Mouse (Mus musculus) hindbrain, embryonic 15.5 days (tissue): ENCODE results near the gene Pim1. TPM values are rescaled to one million over a fixed set of nuclear protein-coding genes. Genes with fewer than 3 reads are reported as not detected.

Experiments
- ATAC-seq: fragments of 200-750 bp; cut with Nextera tagmentation; 2 replicates; pipeline ENCODE4 v1.8.0; 2017; ENCODE audit warnings: low read depth, moderate number of reproducible peaks, moderate TSS enrichment; ENCODE audit not compliant: low FRiP score
- H3K27ac ChIP-seq: fragments of 300-500 bp; sonication (generic); replicated peaks from 2 replicates; pipeline ENCODE4 v1.5.1; 2015; ENCODE audit warnings: mild to moderate bottlenecking, inconsistent platforms
- H3K27me3 ChIP-seq: fragments of 300-500 bp; sonication (generic); 2 replicates; pipeline ENCODE4 v1.6.1; 2015; ENCODE audit warnings: control low read depth, inconsistent platforms
- H3K36me3 ChIP-seq: fragments of 300-500 bp; sonication (generic); 2 replicates; pipeline ENCODE4 v1.6.1; 2015; ENCODE audit warnings: control low read depth, inconsistent platforms
- H3K4me1 ChIP-seq: fragments of 300-500 bp; sonication (generic); replicated peaks from 2 replicates; pipeline ENCODE4 v1.6.1; 2015; ENCODE audit warnings: control low read depth, inconsistent platforms
- H3K4me2 ChIP-seq: fragments of 300-500 bp; sonication (generic); 2 replicates; pipeline ENCODE4 v1.6.1; 2015; ENCODE audit warnings: moderate library complexity, mild to moderate bottlenecking, inconsistent platforms
- H3K4me3 ChIP-seq: fragments of 300-500 bp; sonication (generic); 2 replicates; pipeline ENCODE4 v1.5.1; 2015; ENCODE audit warnings: mild to moderate bottlenecking, inconsistent platforms
- H3K9ac ChIP-seq: fragments of 300-500 bp; sonication (generic); 2 replicates; pipeline ENCODE4 v1.6.1; 2015; ENCODE audit warnings: inconsistent platforms
- H3K9me3 ChIP-seq: fragments of 300-500 bp; sonication (generic); 2 replicates; pipeline ENCODE4 v1.6.1; 2016; ENCODE audit warnings: control low read depth, inconsistent platforms
- WGBS: fragments of 180-500 bp; shearing (Covaris S2); methylation state at CpG from one replicate; pipeline ENCODE4 v1.1.7; 2015; 5-methylcytosine and 5-hydroxymethylcytosine counted together
- polyA plus RNA-seq: library from polyadenylated mRNA; unstranded; fragments of >200 nt; fragmentation: Nextera tagmentation; extraction: Ambion mirVana; gene quantifications from 2 replicates; pipeline ENCODE4 v1.2.1, GENCODE M21; 2015

Gene Pim1
- polyA plus RNA-seq, 1 experiment from 2014 or later, result 8.4 TPM

DNA sequence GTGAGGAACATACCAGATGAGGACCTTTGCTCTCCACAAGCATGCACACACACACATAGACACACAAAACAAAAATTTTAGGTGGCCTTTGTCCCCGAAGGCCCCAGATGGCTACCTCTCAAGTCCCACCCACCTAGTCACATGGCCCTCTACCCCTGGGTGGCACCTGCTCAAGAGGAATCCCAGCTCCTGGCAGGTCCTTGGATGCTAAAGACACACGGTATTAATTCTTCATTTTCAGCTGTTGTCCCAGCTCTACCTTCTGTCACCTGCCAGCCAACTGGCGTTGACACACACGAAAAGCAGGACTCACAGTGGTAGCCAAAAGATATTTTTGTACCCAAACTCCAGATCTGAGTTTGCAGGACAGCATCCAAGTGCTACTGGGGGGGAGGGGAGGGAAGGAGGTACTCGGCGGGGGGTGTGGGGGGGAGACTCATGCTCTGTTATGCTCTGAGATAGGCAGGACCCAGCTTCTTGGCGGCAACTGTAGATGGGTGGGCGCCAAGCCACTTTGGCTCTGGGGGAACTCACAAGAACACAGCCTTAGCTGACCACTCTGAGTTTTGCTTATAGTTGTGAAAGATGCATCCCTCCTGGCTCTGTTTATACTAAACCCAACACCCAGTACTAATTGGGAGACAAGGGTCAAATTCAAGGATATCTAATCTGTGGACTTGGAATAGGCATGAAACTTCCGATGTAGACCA, 35.0 kb upstream of the Pim1 start:
- Histone ChIP-seq H3K27me3 (no peaks in the 10 kb centered on the region), H3K4me3 (no peak overlapping the region), H3K9me3 (no peaks in the 10 kb centered on the region), H3K9ac (no peak overlapping the region), H3K4me2 (no peak overlapping the region), H3K4me1 (peaks cover 33% of the 10 kb centered on the region), H3K27ac (no peak overlapping the region), H3K36me3 (no peaks in the 10 kb centered on the region)
- 86% methylated on average over 9 of the region's 9 CpGs for WGBS
- no peak for ATAC-seq

DNA sequence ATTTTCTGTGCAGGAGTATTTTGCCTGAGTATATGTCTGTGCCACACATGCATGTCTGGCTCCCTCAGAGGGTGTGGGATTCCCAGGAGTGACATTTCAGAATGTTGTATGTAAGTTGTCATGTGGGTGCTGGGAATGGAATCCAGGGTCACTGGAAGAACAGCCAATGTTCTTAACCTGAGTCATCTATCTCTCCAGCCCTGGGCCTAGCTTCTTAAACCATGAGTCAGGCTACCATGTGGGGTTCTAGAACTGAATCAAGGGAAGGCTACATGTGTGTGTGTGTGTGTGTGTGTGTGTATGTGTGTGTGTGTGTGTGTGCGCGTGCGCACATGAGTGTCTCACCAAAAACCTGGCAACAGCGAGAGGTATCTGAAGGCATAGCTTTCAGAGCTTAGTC, 34.1 kb upstream of the Pim1 start:
- Histone ChIP-seq H3K9me3 (no peaks in the 10 kb centered on the region), H3K27ac (no peak overlapping the region), H3K9ac (no peak overlapping the region), H3K4me2 (no peak overlapping the region), H3K27me3 (no peaks in the 10 kb centered on the region), H3K4me1 (peaks cover 25% of the 10 kb centered on the region), H3K36me3 (no peaks in the 10 kb centered on the region), H3K4me3 (no peak overlapping the region)
- WGBS, result 100% methylated on average over 4 of the region's 4 CpGs
- ATAC-seq, result no peak

DNA sequence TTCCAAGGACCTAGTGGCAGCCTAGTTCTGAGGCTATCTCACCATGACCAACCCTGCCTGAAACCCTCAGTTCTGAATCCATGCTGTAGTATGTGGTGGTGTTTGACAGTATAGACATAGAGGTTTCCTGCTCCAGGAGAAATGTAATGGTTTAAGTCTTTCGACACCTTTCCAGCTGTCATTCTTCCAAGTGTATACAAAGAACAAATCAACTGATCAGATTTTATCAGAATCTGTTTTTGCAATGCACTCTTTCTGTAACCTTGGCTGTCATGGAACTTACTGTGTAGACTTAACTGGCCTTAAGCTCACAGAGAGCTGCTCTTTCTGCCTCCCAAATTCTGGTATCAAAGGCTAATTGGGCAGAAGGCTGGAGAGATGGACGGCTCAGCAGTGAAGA, 33.6 kb upstream of the Pim1 start:
- Histone ChIP-seq H3K4me1 (peaks cover 22% of the 10 kb centered on the region), H3K9ac (no peak overlapping the region), H3K4me3 (no peak overlapping the region), H3K27ac (no peak overlapping the region), H3K9me3 (no peaks in the 10 kb centered on the region), H3K4me2 (no peak overlapping the region), H3K36me3 (no peaks in the 10 kb centered on the region), H3K27me3 (no peaks in the 10 kb centered on the region)
- no peak for ATAC-seq
- WGBS, result 78% methylated on average over 2 of the region's 2 CpGs

DNA sequence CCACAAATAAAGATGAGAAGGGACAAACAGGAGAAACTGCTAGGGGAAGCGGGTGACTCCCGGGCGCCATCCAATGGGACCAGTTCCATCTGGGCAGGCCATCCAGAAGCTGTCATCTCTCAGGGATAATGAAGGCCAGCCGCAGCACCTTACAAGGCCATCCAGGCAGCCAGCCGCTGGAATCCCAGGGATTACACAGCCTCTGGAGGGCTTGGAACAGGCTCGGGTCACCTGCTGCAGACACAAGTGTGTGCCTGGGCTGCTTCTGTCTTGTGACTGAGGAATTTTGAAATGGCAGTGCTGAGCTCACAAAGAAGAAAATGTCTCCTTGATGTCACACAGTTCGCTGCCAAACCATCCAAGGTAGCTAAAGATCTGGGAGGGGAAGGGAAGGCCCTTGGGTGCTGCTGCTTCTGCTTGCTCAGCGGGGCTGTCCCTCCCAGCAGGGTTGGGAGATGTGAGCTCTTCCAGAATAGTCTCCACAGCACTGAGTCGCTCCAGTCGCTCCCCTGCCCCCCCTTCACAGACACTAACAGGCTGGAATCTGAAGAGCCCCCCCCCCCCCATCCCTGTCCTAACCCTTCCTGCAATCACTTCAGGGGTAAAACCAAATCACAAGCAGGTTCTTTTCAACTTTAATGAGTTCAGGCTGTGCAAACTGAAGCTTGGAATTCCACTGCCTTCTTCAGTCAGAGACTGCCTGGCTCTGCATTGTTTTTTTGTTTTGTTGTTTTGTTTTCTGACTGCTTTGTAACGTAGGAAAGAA, 32.6 kb upstream of the Pim1 start:
- H3K4me3 ChIP-seq, result no peak overlapping the region
- no peaks in the 10 kb centered on the region for H3K9me3 ChIP-seq
- no peak for ATAC-seq
- H3K27me3 ChIP-seq, result no peaks in the 10 kb centered on the region
- H3K36me3 ChIP-seq, result no peaks in the 10 kb centered on the region
- no peak overlapping the region for H3K27ac ChIP-seq
- no peak overlapping the region for H3K4me2 ChIP-seq
- WGBS, result 38% methylated on average over 11 of the region's 11 CpGs
- peaks cover 22% of the 10 kb centered on the region for H3K4me1 ChIP-seq
- no peak overlapping the region for H3K9ac ChIP-seq

DNA sequence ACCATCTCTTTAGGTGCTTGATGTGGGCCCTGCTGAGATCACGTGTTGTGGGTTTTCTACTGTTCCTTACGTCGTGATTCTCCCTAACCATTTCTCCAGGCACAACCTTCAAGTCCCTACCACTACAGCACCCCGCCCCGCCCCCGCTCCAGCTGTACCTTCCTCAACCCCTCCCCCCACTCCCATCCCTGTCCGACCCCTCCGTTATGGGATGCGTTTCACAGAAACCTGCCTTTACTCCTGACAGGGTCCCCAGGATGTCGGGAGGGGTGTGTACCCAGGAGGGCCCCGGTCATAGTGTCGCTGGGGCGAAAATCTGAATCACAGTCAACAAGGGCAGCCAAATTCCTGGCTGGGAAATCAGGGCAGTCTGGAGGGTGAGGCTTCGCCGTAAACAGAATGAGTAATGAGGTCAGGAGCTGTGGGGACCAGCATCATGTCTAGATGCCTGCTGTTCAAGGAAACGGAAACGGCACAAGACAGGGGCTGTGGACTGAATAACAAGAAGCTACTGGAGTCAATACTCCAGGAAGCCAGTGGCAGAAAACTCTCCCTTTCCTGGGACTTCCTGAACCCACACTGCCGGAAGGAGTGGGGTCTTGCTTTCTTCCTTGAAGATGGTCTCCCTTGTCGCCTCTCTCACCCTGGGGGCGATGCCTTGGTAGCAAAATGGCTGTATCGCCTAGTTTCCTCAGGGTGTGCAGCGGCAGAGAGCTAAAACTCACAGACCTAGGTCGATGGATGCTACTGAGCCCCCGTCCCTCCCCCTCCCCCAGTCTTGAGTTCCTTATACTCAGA, 31.0 kb upstream of the Pim1 start:
- H3K9ac ChIP-seq, result peak overlapping the region; percentile 34
- ATAC-seq, result peak; percentile 72
- 0 out of 2 replicates have a peak, but pooled peaks cover 5% of the 10 kb centered on the region for H3K27me3 ChIP-seq
- H3K27ac ChIP-seq, result peak overlapping the region; percentile 76
- H3K4me1 ChIP-seq, result peaks cover 33% of the 10 kb centered on the region
- H3K9me3 ChIP-seq, result no peaks in the 10 kb centered on the region
- WGBS, result 3% methylated on average over 24 of the region's 24 CpGs
- H3K36me3 ChIP-seq, result no peaks in the 10 kb centered on the region
- peak overlapping the region; percentile 55 for H3K4me2 ChIP-seq
- H3K4me3 ChIP-seq, result peak overlapping the region; percentile 23; the same call in 1 of the 2 replicates

DNA sequence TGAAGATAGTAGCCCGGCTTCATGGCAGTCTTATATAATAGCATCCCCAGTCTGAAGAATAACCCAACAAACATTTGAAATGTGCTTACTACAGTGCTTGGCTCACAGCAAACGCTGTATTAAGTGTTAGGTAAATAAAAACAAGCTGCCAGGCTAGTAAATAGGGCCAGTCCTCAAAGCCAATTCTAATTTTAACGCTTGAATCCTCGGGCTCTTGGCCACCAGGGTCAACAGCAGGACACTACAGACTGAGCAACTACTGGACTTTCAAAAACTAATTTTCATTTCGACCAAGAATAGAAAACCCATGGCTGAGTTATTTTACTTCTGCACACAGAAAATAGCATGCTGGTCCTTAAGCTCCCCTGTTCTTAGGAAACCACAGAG, 30.4 kb upstream of the Pim1 start:
- ATAC-seq, result no peak
- 0 out of 2 replicates have a peak, but pooled peaks cover 5% of the 10 kb centered on the region for H3K27me3 ChIP-seq
- no peak overlapping the region for H3K9ac ChIP-seq
- 16% methylated on average over 5 of the region's 5 CpGs for WGBS
- 0 out of 2 replicates have a peak overlapping the region, but pooled peaks have one; percentile 23 for H3K4me3 ChIP-seq
- H3K4me2 ChIP-seq, result peak overlapping the region; percentile 55
- no peaks in the 10 kb centered on the region for H3K36me3 ChIP-seq
- H3K27ac ChIP-seq, result peak overlapping the region; percentile 76
- no peaks in the 10 kb centered on the region for H3K9me3 ChIP-seq
- peaks cover 33% of the 10 kb centered on the region for H3K4me1 ChIP-seq

DNA sequence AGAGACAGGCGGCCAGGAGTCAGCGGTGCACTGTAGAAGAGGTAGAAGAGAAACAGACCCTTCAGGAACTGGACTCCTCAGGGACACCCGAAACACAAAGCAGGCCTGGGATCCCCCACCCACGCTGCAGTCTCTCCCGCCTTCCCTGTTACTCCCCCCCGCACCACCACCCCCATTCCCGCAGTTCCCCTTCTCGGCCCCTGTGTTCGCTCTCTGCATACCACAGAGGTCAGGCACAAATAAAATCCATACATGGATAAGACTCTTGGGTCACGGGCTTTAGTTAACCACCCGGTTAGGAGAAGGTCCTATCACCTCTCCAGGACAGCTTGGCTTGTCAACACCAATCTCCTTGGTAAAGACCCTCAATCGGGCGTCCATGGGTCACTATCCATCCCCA, 26.9 kb upstream of the Pim1 start:
- Histone ChIP-seq H3K4me1 (peaks cover 43% of the 10 kb centered on the region), H3K27me3 (0 out of 2 replicates have a peak, but pooled peaks cover 5% of the 10 kb centered on the region), H3K4me2 (peak overlapping the region; percentile 53), H3K9ac (0 out of 2 replicates have a peak overlapping the region, but pooled peaks have one; percentile 28), H3K27ac (0 out of 2 replicates have a peak overlapping the region, but pooled peaks have one; percentile 45), H3K36me3 (no peaks in the 10 kb centered on the region), H3K4me3 (peak overlapping the region; percentile 24; the same call in 1 of the 2 replicates), H3K9me3 (no peaks in the 10 kb centered on the region)
- ATAC-seq, result no peak
- WGBS, result 11% methylated on average over 13 of the region's 13 CpGs

DNA sequence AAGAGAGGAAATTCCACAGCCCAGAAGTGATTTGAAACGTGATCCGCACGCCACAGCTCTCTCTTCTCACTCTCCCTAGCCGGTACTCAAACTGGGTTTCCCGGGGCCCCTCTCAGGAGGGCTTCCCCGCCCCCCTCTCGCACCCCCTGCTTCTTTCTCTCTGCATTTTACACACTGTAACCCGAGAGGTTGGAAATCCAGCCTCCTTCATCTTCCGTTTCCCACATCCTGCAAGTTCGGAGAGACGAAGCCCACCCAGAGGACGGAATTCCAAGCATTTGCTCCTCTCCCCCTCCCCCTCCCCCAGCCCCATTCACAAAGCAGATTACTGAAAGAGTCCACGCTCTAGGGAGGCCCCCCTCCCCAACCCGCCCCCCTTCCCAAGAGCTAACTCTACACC, 26.5 kb upstream of the Pim1 start:
- ATAC-seq, result no peak
- 0 out of 2 replicates have a peak overlapping the region, but pooled peaks have one; percentile 28 for H3K9ac ChIP-seq
- H3K27me3 ChIP-seq, result 0 out of 2 replicates have a peak, but pooled peaks cover 5% of the 10 kb centered on the region
- H3K27ac ChIP-seq, result 0 out of 2 replicates have a peak overlapping the region, but pooled peaks have one; percentile 45
- 3% methylated on average over 14 of the region's 14 CpGs for WGBS
- no peaks in the 10 kb centered on the region for H3K9me3 ChIP-seq
- no peaks in the 10 kb centered on the region for H3K36me3 ChIP-seq
- H3K4me2 ChIP-seq, result peak overlapping the region; percentile 53
- H3K4me1 ChIP-seq, result peaks cover 38% of the 10 kb centered on the region
- H3K4me3 ChIP-seq, result peak overlapping the region; percentile 24

DNA sequence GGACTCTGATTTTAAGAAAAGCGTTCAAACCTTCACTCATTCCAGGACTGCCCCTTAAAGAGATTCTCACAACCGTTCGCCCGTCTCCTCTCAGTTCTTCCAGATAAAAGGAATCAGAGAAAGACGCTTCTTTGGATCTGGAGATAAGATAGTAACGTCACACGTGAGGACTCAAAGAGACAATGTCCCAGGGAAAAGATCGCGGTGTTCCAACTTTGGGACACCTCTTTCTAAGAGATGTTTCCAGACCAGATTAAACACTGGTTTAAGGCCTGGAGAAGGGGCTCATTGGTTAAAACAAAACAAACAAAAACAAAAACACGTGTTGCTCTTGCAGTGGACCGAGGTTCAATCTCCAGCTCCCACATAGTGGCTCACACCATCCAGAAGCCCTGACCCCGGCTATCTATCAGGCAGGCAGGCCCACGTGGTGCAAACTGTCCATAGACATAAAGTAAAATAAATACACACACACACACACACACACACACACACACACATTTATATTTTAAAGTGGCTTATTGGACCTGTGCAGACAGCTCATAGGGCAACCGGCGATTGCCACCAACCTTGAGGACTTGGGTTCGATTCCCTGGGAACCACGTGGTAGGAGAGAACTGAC, 25.9 kb upstream of the Pim1 start:
- Histone ChIP-seq H3K4me1 (peaks cover 32% of the 10 kb centered on the region), H3K27ac (no peak overlapping the region), H3K4me2 (peak overlapping the region; percentile 53), H3K9ac (no peak overlapping the region), H3K9me3 (no peaks in the 10 kb centered on the region), H3K4me3 (peak overlapping the region; percentile 24; the same call in 1 of the 2 replicates), H3K36me3 (no peaks in the 10 kb centered on the region), H3K27me3 (0 out of 2 replicates have a peak, but pooled peaks cover 5% of the 10 kb centered on the region)
- ATAC-seq, result no peak
- WGBS, result 13% methylated on average over 17 of the region's 17 CpGs

DNA sequence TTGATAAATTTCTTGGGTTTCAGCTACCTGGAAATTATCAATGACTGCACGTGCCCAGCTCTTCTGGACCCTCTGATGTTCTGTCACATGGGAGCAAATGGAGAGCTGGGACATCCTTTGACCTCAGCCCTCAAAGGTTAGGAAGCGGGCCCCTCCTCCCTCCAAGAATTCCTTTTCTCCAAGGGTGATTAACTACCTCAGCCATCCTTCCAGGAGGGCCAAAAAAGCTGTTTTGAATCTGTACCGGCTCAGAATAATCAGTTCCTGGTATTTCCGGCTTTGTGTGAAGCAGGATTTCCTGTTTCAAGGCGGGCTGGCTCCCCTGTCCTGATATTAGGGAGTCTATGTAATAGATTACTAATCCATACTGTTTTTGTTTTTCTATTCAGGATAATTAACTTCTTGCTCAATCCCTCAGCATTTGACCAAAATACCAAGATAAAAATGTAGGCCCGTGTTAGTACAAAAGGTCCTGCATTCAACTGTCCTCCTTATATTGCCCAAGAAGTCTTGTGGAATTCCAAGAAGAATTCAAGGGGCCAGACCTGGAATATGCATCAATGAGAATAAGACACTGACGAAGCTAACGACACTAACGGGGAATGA, 25.0 kb upstream of the Pim1 start:
- 42% methylated on average over 9 of the region's 9 CpGs for WGBS
- Histone ChIP-seq H3K4me1 (peaks cover 25% of the 10 kb centered on the region), H3K36me3 (no peaks in the 10 kb centered on the region), H3K4me3 (no peak overlapping the region), H3K9me3 (no peaks in the 10 kb centered on the region), H3K9ac (no peak overlapping the region), H3K4me2 (no peak overlapping the region), H3K27me3 (0 out of 2 replicates have a peak, but pooled peaks cover 5% of the 10 kb centered on the region), H3K27ac (no peak overlapping the region)
- no peak for ATAC-seq

DNA sequence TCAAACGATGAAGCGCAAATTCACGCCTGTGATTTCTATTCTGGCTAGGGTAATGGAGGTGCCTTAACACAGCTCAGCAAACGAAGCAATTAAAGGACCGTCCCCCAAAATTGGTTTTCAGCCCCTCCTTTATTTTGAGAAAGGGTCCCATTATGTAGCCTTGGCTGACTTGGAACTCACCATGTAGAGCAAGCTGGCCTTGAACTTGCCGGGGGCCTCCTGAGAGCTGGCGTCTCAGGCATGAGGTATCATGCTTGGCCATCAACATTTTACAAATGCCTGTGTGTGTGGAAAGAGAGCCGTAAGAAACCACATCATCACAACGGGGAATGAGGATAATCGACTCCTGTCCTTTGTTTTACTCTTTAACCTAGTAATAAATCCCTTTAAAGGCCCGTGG, 23.5 kb upstream of the Pim1 start:
- Histone ChIP-seq H3K9ac (no peak overlapping the region), H3K27ac (no peak overlapping the region), H3K27me3 (0 out of 2 replicates have a peak, but pooled peaks cover 5% of the 10 kb centered on the region), H3K4me3 (no peak overlapping the region), H3K9me3 (no peaks in the 10 kb centered on the region), H3K4me2 (peak overlapping the region; percentile 53), H3K4me1 (peaks cover 25% of the 10 kb centered on the region), H3K36me3 (no peaks in the 10 kb centered on the region)
- WGBS, result 28% methylated on average over 11 of the region's 11 CpGs
- ATAC-seq, result no peak
